Mouse (Mus musculus): ENCODE data around the gene Nfkb1.

Nfkb1 gene

GRCm38 (mm10) chr3:135631096-135631457 is 60.3 kb downstream of the Nfkb1 start:
- peak; percentile 76 for DNase-seq (ENCODE audit: low read depth)

DNA sequence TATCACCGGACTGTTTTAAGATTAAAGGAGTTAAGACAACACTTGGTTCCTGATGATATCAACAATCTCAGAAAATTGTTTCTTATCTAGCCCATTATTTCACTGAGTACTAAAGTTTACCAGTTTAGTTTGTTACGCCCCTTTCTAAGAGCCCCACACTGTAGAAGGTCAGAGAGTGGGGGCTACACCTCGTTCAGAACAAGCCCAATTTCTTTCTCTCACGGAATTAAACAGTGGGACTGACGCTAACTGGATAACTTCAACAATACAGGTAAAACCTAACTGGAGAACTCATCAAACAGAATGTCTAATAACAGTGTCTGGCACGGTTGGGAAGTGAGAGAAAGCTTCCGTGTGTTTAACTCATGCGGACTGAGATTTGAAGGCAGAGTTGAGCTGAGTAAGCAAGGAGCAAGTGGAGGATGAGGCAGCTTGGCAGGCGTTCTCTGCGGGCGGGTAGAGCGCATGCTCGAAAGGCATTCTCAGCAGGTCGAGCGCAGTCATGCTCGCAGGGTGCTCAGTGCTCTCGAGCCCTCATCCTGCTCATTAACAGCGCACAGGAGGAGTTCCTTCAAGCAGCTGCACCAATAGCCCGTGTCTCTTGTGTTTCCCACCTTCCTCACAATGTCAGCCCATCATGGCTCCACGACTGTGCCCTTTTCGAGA is 60.8 kb downstream of the Nfkb1 start:
- DNase-seq (ENCODE audit: low read depth) = no peak

DNA sequence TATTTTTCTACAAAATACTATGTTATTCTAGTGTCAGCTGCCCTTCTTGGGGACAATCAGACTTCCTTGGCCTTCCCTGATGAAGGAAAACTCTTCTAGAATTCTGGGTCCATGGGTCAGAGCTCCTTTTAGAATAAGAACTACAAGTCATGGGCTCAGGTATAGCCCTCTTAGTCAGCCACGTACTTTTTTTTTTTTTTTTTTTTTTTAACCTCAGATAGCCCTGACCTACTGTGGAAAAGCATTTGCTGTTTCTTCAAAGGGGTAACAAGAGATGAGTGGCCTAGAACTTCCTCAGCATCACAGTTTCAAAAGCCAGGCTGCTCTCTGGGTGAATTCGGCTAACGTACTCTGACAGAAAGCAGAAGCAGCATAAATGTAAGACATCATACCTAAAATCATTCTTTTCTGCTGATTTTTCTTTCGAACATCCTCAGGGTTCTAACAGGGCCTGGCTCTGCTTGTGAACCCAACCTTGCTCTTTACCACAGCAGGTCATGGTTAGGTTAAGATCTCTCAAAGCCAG is 61.5 kb downstream of the Nfkb1 start:
- no peak for DNase-seq (ENCODE audit: low read depth)

GRCm38 (mm10) chr3:135628706-135629169 is 62.6 kb downstream of the Nfkb1 start:
- DNase-seq (ENCODE audit: low read depth) = peak; percentile 37

DNA sequence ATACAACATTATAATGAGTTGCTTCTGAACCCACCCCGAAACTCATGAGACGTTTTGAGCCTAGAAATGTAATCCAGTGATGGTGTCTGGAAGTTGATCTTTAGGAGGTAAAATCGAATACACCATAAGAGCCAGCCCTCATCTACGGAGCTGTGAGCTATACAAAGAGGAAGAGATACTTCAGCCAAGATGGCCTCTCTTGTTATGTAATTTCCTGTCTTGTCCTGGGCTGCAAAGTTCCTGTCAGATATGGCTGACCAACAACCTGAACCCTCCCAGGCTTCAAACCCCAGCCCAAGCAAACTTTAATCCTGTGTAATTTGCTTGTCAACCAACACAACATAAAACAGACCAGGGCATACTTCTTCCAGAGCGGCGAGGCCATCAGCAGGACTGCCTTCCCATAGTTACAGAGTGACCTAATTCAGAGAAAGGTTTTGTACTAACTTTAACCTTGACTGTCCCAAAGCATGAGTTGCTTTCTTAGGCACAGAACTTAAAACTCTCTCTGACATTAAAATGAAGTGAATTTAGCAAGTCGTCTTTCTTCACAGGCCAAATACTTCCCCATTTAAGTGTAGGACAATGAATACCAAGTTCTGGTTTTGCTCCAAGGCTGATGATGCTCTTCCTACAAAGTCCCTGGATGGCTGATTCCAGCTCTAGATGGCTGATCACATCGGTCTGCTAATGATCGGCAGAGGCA is 63.2 kb downstream of the Nfkb1 start:
- no peak for DNase-seq (ENCODE audit: low read depth)

- DNase-seq (ENCODE audit: low read depth) = no peak
Observed at GRCm38 (mm10) chr3:135625290-135625689, 66.1 kb downstream of the Nfkb1 start.

DNA sequence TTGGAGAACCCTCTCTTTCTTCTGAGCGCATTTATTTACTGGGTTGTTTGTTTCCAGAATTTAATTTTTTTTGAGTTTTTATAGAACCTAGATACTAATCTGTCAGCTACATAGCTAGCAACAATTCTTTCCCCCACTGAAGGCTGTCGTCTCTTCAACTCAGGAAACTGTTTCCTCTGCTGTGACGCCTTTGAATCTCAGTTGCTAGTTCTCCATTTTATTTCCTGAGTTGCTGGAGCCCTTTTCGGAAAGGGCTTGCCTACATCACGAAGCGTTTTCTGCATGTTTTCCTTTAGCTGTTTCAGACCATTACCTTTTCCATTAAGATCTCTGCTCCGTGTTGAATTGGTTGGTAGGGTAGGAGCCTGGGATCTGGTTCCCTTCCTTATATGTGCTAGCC is 74.6 kb downstream of the Nfkb1 start:
- no peak for DNase-seq (ENCODE audit: low read depth)

DNA sequence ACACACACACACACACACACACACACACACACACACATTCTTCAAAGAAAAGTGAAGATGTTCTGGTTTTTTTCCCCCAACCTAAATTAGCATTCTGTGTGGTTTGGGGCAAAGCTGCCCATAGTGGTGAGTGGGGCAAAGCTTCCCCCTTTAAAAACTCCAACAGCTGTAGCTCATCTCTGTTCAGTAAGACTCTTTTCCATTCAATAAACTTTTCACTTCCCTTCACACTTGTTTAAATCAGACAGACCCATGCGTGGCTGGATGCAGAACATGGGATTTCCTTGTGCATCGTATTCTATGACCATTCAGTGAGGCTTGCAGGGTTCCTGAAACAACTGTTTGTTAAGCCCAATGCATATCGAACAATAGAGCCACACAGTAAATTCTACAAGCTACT is 77.0 kb downstream of the Nfkb1 start:
- DNase-seq (ENCODE audit: low read depth) = no peak

DNA sequence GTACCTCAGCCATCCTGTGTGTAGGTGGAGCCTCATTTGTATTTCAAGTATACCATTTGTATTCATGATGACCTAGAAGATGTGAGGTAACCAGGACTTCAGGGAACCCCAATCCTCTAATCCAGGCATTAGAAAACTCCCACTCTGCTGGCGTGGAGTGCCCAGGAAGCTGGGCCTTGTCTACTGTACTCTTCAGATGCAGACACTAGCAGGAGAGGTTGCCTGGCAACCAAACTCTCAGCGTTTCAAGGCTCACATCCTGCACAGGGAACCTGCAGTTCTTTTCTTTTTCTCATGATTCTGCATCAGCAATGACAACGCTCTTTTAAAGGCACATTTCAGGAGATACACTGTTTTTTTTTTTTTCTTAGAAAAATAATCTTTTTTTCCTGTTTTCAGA is 81.1 kb downstream of the Nfkb1 start:
- DNase-seq (ENCODE audit: low read depth) = peak; percentile 64

GRCm38 (mm10) chr3:135607660-135608473 is 83.5 kb downstream of the Nfkb1 start:
- peak; percentile 63 for DNase-seq (ENCODE audit: low read depth)

DNA sequence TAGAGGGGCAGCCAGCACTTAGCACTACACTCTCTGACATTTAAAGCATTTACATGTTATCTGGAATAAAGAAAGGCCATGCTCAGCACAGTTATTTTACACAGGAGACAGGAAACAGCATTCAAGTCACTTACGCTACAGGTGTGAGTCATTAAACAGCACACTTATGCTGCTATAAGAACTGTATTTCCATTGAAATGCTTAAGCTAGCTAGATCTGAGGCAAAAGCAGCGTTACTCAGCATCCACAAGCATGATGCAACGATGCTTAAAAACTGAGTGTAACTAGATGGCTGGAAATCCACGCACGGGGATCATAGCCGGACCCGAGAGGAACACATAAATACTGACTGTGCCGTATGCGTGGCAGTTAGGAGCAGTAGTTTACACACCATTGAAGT is 84.3 kb downstream of the Nfkb1 start:
- peak; percentile 64 for DNase-seq (ENCODE audit: low read depth)

DNA sequence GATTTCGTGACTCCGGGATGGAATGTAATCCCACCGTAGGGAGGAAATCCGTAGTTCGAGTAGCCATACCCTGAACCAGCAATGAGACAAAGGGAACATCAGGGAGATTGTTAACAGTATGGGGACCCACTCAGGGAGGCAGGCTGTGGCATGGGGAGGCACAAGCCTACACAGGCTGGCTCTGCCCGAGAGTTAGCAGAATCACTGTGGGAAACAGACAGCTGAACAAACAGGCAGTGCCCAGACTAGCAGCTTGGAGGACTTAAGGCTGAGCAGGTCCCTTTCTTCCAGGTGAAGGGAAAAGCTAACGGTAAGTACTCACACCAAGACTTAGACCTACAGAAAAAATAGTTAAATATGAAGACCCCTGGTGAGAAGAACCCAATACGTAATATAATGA is 84.8 kb downstream of the Nfkb1 start:
- DNase-seq (ENCODE audit: low read depth) = no peak

GRCm38 (mm10) chr3:135605474-135605873 is 85.9 kb downstream of the Nfkb1 start:
- no peak for DNase-seq (ENCODE audit: low read depth)

- peak; percentile 72 for DNase-seq (ENCODE audit: low read depth)
Observed at GRCm38 (mm10) chr3:135604626-135605417, 86.5 kb downstream of the Nfkb1 start.

GRCm38 (mm10) chr3:135602731-135603130 is 88.6 kb downstream of the Nfkb1 start:
- DNase-seq (ENCODE audit: low read depth) = peak; percentile 70

GRCm38 (mm10) chr3:135598355-135598754 is 93.0 kb downstream of the Nfkb1 start:
- no peak for DNase-seq (ENCODE audit: low read depth)

GRCm38 (mm10) chr3:135597014-135597413 is 94.3 kb downstream of the Nfkb1 start:
- DNase-seq (ENCODE audit: low read depth) = no peak

- peak; percentile 84 for DNase-seq (ENCODE audit: low read depth)
Observed at GRCm38 (mm10) chr3:135594238-135594917, 97.0 kb downstream of the Nfkb1 start.

DNA sequence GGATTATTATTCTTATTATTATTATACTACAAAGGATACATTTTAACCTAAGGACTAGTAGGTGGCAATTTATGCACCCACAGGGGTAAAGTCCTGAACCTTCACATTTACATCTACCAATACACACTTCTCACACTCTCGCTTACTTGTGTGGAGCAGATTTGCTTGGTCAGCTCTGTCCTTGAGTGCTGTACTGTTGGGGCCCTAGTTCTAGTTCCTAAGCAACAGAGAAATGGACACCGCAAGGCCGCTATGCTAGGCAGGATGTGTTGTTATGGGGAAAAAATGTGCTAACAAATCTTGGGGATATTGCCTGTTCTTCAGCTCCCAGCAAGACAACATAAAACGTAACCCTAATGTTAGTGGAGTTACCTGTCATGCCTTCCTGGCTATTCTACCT is 99.3 kb downstream of the Nfkb1 start:
- DNase-seq (ENCODE audit: low read depth) = no peak

DNA sequence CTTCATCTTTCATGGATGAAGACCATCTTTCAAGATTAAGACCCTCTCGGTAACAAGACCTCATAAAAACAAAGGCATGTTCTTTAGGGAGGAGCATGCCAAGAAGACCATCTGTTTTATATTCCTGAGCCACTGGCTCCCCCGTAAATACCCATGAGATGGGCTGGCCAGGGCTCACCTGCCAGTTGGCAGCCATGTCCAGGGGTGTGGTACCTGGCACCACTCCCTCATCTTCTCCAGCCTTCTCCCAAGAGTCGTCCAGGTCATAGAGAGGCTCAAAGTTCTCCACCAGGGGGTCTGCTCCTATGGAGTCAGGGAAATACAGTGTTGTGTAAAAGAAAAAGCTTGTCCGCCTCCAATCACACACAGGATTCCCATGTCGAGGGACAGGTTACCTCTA is 100.0 kb downstream of the Nfkb1 start:
- no peak for DNase-seq (ENCODE audit: low read depth)

GRCm38 (mm10) chr3:135590471-135590870 is 100.9 kb downstream of the Nfkb1 start:
- peak; percentile 63 for DNase-seq (ENCODE audit: low read depth)

Data from induced T-regulatory cell, adult 2 months (primary cell).